Mouse (Mus musculus): ENCODE data around the gene Gm44805. TPM values are rescaled to one million over a fixed set of nuclear protein-coding genes. Genes with fewer than 3 reads are reported as not detected.

The Gm44805 gene
- total and polyA plus RNA-seq, 2 experiments from 2014 or later, result not detected

- Histone ChIP-seq H3K4me3 (ENCODE audit: low read depth, low read length) (no peak overlapping the region), H3K27me3 (ENCODE audit: control insufficient read depth, insufficient read depth, low read length) (no peaks in the 10 kb centered on the region), H3K9ac (replicated peaks; ENCODE audit: low read depth, low read length) (no peak overlapping the region), H3K27ac (ENCODE audit: low read depth) (no peak overlapping the region), H3K4me1 (ENCODE audit: control insufficient read depth, insufficient read depth) (no peaks in the 10 kb centered on the region), H3K4me2 (ENCODE audit: low read depth, low read length) (no peak overlapping the region), H3K36me3 (replicated peaks; ENCODE audit: control insufficient read depth, insufficient read depth, low read length) (no peaks in the 10 kb centered on the region), H3K9me3 (replicated peaks; ENCODE audit: control insufficient read depth, low read length) (no peaks in the 10 kb centered on the region)
- WGBS, result 58% methylated on average over 2 of the region's 2 CpGs
- no peak for ATAC-seq (ENCODE audit: insufficient read depth, low read depth)
- DNase-seq (ENCODE audit: low spot score), result no peak
- no peak for TF ChIP-seq EP300 (IDR thresholded peaks at IDR 0.05; ENCODE audit: low read depth)
- no peak for TF ChIP-seq CTCF (IDR thresholded peaks at IDR 0.05; ENCODE audit: low read depth)
Observed at GRCm38 (mm10) chr7:19623433-19623832, 57.8 kb downstream of the Gm44805 start.

DNA sequence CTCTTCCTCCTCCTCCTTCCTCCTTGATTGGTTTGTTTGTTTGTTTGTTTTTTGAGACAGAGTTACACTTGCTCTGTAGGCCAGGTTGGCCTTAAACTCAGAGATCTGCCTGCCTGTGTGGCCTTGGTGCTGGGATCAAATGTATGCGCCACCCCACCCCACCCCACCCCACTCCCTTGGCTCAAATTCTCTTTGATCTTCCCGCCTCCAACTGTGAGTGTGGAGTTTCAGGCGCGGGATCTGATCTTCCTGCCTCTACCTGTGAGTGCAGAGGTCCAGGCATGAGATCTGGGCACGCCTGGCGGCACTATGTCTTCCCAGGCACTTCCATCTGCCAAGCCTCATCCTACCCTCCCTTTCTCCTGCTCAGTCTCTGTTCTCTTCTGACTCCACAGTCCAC is 59.0 kb downstream of the Gm44805 start:
- TF ChIP-seq CTCF (IDR thresholded peaks at IDR 0.05; ENCODE audit: low read depth), result no peak
- TF ChIP-seq EP300 (IDR thresholded peaks at IDR 0.05; ENCODE audit: low read depth), result no peak
- no peak overlapping the region for H3K9ac ChIP-seq (replicated peaks; ENCODE audit: low read depth, low read length)
- 43% methylated on average over 6 of the region's 6 CpGs for WGBS

More for the DNA sequence above, 59.0 kb downstream of the Gm44805 start:
- Histone ChIP-seq H3K4me1 (ENCODE audit: control insufficient read depth, insufficient read depth) (no peaks in the 10 kb centered on the region), H3K36me3 (replicated peaks; ENCODE audit: control insufficient read depth, insufficient read depth, low read length) (no peaks in the 10 kb centered on the region), H3K9me3 (replicated peaks; ENCODE audit: control insufficient read depth, low read length) (no peaks in the 10 kb centered on the region), H3K4me3 (ENCODE audit: low read depth, low read length) (no peak overlapping the region), H3K4me2 (ENCODE audit: low read depth, low read length) (no peak overlapping the region), H3K27me3 (ENCODE audit: control insufficient read depth, insufficient read depth, low read length) (no peaks in the 10 kb centered on the region), H3K27ac (ENCODE audit: low read depth) (no peak overlapping the region)
- no peak for DNase-seq (ENCODE audit: low spot score)
- no peak for ATAC-seq (ENCODE audit: insufficient read depth, low read depth)

Other genes with a start within 250 kb of the Gm44805 start
- gene Mark4, start 222.6 kb downstream of the Gm44805 start, total RNA-seq (2014; rRNA removed; ENCODE audit: low replicate concordance), result 16.0 and 26.4 TPM in 2 replicates
- gene Mark4, start 222.6 kb downstream of the Gm44805 start, polyA plus RNA-seq (2015; fragmentation: Nextera tagmentation; extraction: Ambion mirVana), result 5.5 and 5.6 TPM in 2 replicates
- 1.9 and 3.5 TPM in 2 replicates for gene Exoc3l2, start 218.1 kb downstream of the Gm44805 start, total RNA-seq (2014; rRNA removed; ENCODE audit: low replicate concordance)
- gene Exoc3l2, start 218.1 kb downstream of the Gm44805 start, polyA plus RNA-seq (2015; fragmentation: Nextera tagmentation; extraction: Ambion mirVana), result 0.49 and 0.62 TPM in 2 replicates
- 9.3 and 11.9 TPM in 2 replicates for gene Bloc1s3, start 173.1 kb downstream of the Gm44805 start, total RNA-seq (2014; rRNA removed; ENCODE audit: low replicate concordance)
- 1.2 TPM in 2 replicates for gene Bloc1s3, start 173.1 kb downstream of the Gm44805 start, polyA plus RNA-seq (2015; fragmentation: Nextera tagmentation; extraction: Ambion mirVana)
- gene Trappc6a, start 173.0 kb downstream of the Gm44805 start, total RNA-seq (2014; rRNA removed; ENCODE audit: low replicate concordance), result 65.1 and 84.9 TPM in 2 replicates
- 79.5 and 83.3 TPM in 2 replicates for gene Trappc6a, start 173.0 kb downstream of the Gm44805 start, polyA plus RNA-seq (2015; fragmentation: Nextera tagmentation; extraction: Ambion mirVana)
- not detected in 2 replicates for gene Nkpd1, start 163.6 kb downstream of the Gm44805 start, total RNA-seq (2014; rRNA removed; ENCODE audit: low replicate concordance)
- gene Nkpd1, start 163.6 kb downstream of the Gm44805 start, polyA plus RNA-seq (2015; fragmentation: Nextera tagmentation; extraction: Ambion mirVana), result not detected in 2 replicates
- gene Ppp1r37, start 118.3 kb downstream of the Gm44805 start, total RNA-seq (2014; rRNA removed; ENCODE audit: low replicate concordance), result 40.6 and 53.3 TPM in 2 replicates
- gene Ppp1r37, start 118.3 kb downstream of the Gm44805 start, polyA plus RNA-seq (2015; fragmentation: Nextera tagmentation; extraction: Ambion mirVana), result 11.4 and 12.6 TPM in 2 replicates
- gene Zfp296, start 104.1 kb downstream of the Gm44805 start, total RNA-seq (2014; rRNA removed; ENCODE audit: low replicate concordance), result 0.12 and 3.6 TPM in 2 replicates
- gene Zfp296, start 104.1 kb downstream of the Gm44805 start, polyA plus RNA-seq (2015; fragmentation: Nextera tagmentation; extraction: Ambion mirVana), result 0.12 and 0.15 TPM in 2 replicates
- gene Gemin7, start 103.8 kb downstream of the Gm44805 start, total RNA-seq (2014; rRNA removed; ENCODE audit: low replicate concordance), result 63.2 and 67.3 TPM in 2 replicates
- 114 and 115 TPM in 2 replicates for gene Gemin7, start 103.8 kb downstream of the Gm44805 start, polyA plus RNA-seq (2015; fragmentation: Nextera tagmentation; extraction: Ambion mirVana)
- 18.9 and 75.2 TPM in 2 replicates for gene Clasrp, start 76.9 kb downstream of the Gm44805 start, total RNA-seq (2014; rRNA removed; ENCODE audit: low replicate concordance)
- 13.4 and 17.5 TPM in 2 replicates for gene Clasrp, start 76.9 kb downstream of the Gm44805 start, polyA plus RNA-seq (2015; fragmentation: Nextera tagmentation; extraction: Ambion mirVana)
- gene Relb, start 52.0 kb downstream of the Gm44805 start, total RNA-seq (2014; rRNA removed; ENCODE audit: low replicate concordance), result 9.0 and 11.7 TPM in 2 replicates
- 6.5 and 7.2 TPM in 2 replicates for gene Relb, start 52.0 kb downstream of the Gm44805 start, polyA plus RNA-seq (2015; fragmentation: Nextera tagmentation; extraction: Ambion mirVana)
- gene Clptm1, start 16.4 kb downstream of the Gm44805 start, total RNA-seq (2014; rRNA removed; ENCODE audit: low replicate concordance), result 97.9 and 128 TPM in 2 replicates
- gene Clptm1, start 16.4 kb downstream of the Gm44805 start, polyA plus RNA-seq (2015; fragmentation: Nextera tagmentation; extraction: Ambion mirVana), result 68.5 and 71.5 TPM in 2 replicates
- gene Apoc2, start 3.5 kb downstream of the Gm44805 start, total RNA-seq (2014; rRNA removed; ENCODE audit: low replicate concordance), result not detected in 2 replicates
- gene Apoc2, start 3.5 kb downstream of the Gm44805 start, polyA plus RNA-seq (2015; fragmentation: Nextera tagmentation; extraction: Ambion mirVana), result 0.22 and 0.78 TPM in 2 replicates
- gene Apoc4, start 56 bp upstream of the Gm44805 start, total RNA-seq (2014; rRNA removed; ENCODE audit: low replicate concordance), result not detected in 2 replicates
- gene Apoc4, start 56 bp upstream of the Gm44805 start, polyA plus RNA-seq (2015; fragmentation: Nextera tagmentation; extraction: Ambion mirVana), result 0.18 TPM in 2 replicates
- gene Apoc1, start 11.2 kb upstream of the Gm44805 start, total RNA-seq (2014; rRNA removed; ENCODE audit: low replicate concordance), result not detected in 2 replicates
- 8.2 and 10.8 TPM in 2 replicates for gene Apoc1, start 11.2 kb upstream of the Gm44805 start, polyA plus RNA-seq (2015; fragmentation: Nextera tagmentation; extraction: Ambion mirVana)
- gene Apoe, start 17.8 kb upstream of the Gm44805 start, total RNA-seq (2014; rRNA removed; ENCODE audit: low replicate concordance), result 369 and 373 TPM in 2 replicates
- gene Apoe, start 17.8 kb upstream of the Gm44805 start, polyA plus RNA-seq (2015; fragmentation: Nextera tagmentation; extraction: Ambion mirVana), result 471 and 552 TPM in 2 replicates
- gene Tomm40, start 34.0 kb upstream of the Gm44805 start, total RNA-seq (2014; rRNA removed; ENCODE audit: low replicate concordance), result 170 and 172 TPM in 2 replicates
- 164 and 166 TPM in 2 replicates for gene Tomm40, start 34.0 kb upstream of the Gm44805 start, polyA plus RNA-seq (2015; fragmentation: Nextera tagmentation; extraction: Ambion mirVana)
- gene Nectin2, start 69.1 kb upstream of the Gm44805 start, total RNA-seq (2014; rRNA removed; ENCODE audit: low replicate concordance), result 76.5 and 81.3 TPM in 2 replicates
- gene Nectin2, start 69.1 kb upstream of the Gm44805 start, polyA plus RNA-seq (2015; fragmentation: Nextera tagmentation; extraction: Ambion mirVana), result 43.6 and 44.8 TPM in 2 replicates
- gene Bcam, start 89.6 kb upstream of the Gm44805 start, total RNA-seq (2014; rRNA removed; ENCODE audit: low replicate concordance), result 697 and 786 TPM in 2 replicates
- gene Bcam, start 89.6 kb upstream of the Gm44805 start, polyA plus RNA-seq (2015; fragmentation: Nextera tagmentation; extraction: Ambion mirVana), result 293 and 303 TPM in 2 replicates
- gene Cblc, start 115.4 kb upstream of the Gm44805 start, total RNA-seq (2014; rRNA removed; ENCODE audit: low replicate concordance), result 0.35 TPM in 1 of 2 replicates, not detected in the other
- 0.36 and 0.37 TPM in 2 replicates for gene Cblc, start 115.4 kb upstream of the Gm44805 start, polyA plus RNA-seq (2015; fragmentation: Nextera tagmentation; extraction: Ambion mirVana)
- 1.7 and 6.7 TPM in 2 replicates for gene Bcl3, start 141.3 kb upstream of the Gm44805 start, total RNA-seq (2014; rRNA removed; ENCODE audit: low replicate concordance)
- gene Bcl3, start 141.3 kb upstream of the Gm44805 start, polyA plus RNA-seq (2015; fragmentation: Nextera tagmentation; extraction: Ambion mirVana), result 1.6 and 2.0 TPM in 2 replicates
- not detected in 2 replicates for gene Gm19345, start 170.6 kb upstream of the Gm44805 start, total RNA-seq (2014; rRNA removed; ENCODE audit: low replicate concordance)
- gene Gm19345, start 170.6 kb upstream of the Gm44805 start, polyA plus RNA-seq (2015; fragmentation: Nextera tagmentation; extraction: Ambion mirVana), result not detected in 2 replicates
- not detected in 2 replicates for gene Ceacam16, start 179.9 kb upstream of the Gm44805 start, total RNA-seq (2014; rRNA removed; ENCODE audit: low replicate concordance)
- gene Ceacam16, start 179.9 kb upstream of the Gm44805 start, polyA plus RNA-seq (2015; fragmentation: Nextera tagmentation; extraction: Ambion mirVana), result not detected in 2 replicates
- not detected in 2 replicates for gene Ceacam19, start 206.5 kb upstream of the Gm44805 start, total RNA-seq (2014; rRNA removed; ENCODE audit: low replicate concordance)
- gene Ceacam19, start 206.5 kb upstream of the Gm44805 start, polyA plus RNA-seq (2015; fragmentation: Nextera tagmentation; extraction: Ambion mirVana), result not detected in 2 replicates
- 25.8 and 26.1 TPM in 2 replicates for gene Pvr, start 239.7 kb upstream of the Gm44805 start, total RNA-seq (2014; rRNA removed; ENCODE audit: low replicate concordance)
- 11.3 and 11.6 TPM in 2 replicates for gene Pvr, start 239.7 kb upstream of the Gm44805 start, polyA plus RNA-seq (2015; fragmentation: Nextera tagmentation; extraction: Ambion mirVana)

Data from heart, postnatal 0 days (tissue).